Mouse (Mus musculus) thymus, postnatal 14 days (tissue): ENCODE results near the gene Pinlyp.

Source experiments
- DNase-seq: peaks from one replicate; pipeline ENCODE4 v3.0.0; 2021

Pinlyp gene

GRCm38 (mm10) chr7:24546068-24546614 is at the start of gene Pinlyp, which contains the start of gene Xrcc1:
TSS of gene Pinlyp (minus strand) at chr7:24546118.
TSS of gene Xrcc1 (plus strand) at chr7:24546289.
- peak; percentile 21 for DNase-seq

GRCm38 (mm10) chr7:24595464-24595863 is 49.5 kb upstream of the Pinlyp start:
- DNase-seq = no peak

GRCm38 (mm10) chr7:24594309-24594803 is 48.4 kb upstream of the Pinlyp start:
- DNase-seq = no peak

GRCm38 (mm10) chr7:24593621-24594308 is 47.8 kb upstream of the Pinlyp start:
- peak; percentile 86 for DNase-seq

GRCm38 (mm10) chr7:24592781-24593180 is 46.9 kb upstream of the Pinlyp start:
- DNase-seq = no peak

GRCm38 (mm10) chr7:24592163-24592562 is 46.2 kb upstream of the Pinlyp start:
- DNase-seq = no peak

GRCm38 (mm10) chr7:24591735-24592134 is 45.8 kb upstream of the Pinlyp start:
- DNase-seq = no peak

- DNase-seq = peak; percentile 30
These were observed 42.4 kb upstream of the Pinlyp start for GRCm38 (mm10) chr7:24588336-24588735.

GRCm38 (mm10) chr7:24587330-24588105 is 41.6 kb upstream of the Pinlyp start, which contains the start of the genes Ethe1 and Zfp575:
TSS of gene Ethe1 (plus strand) at chr7:24587543.
TSS of gene Zfp575 (minus strand) at chr7:24587641.
- DNase-seq = peak; percentile 74

- no peak for DNase-seq
These were observed 40.9 kb upstream of the Pinlyp start for GRCm38 (mm10) chr7:24586828-24587227.

GRCm38 (mm10) chr7:24585995-24586394 is 40.1 kb upstream of the Pinlyp start:
- no peak for DNase-seq

GRCm38 (mm10) chr7:24584876-24585275 is 39.0 kb upstream of the Pinlyp start:
- no peak for DNase-seq

GRCm38 (mm10) chr7:24577811-24578210 is 31.9 kb upstream of the Pinlyp start:
- no peak for DNase-seq

- no peak for DNase-seq
These were observed 28.4 kb upstream of the Pinlyp start for GRCm38 (mm10) chr7:24574224-24574796.

GRCm38 (mm10) chr7:24572455-24572854 is 26.5 kb upstream of the Pinlyp start:
- DNase-seq = no peak

- no peak for DNase-seq
These were observed 25.2 kb upstream of the Pinlyp start for GRCm38 (mm10) chr7:24571071-24571470.

GRCm38 (mm10) chr7:24568512-24568911 is 22.6 kb upstream of the Pinlyp start:
- no peak for DNase-seq

- DNase-seq = no peak
These were observed 20.3 kb upstream of the Pinlyp start for GRCm38 (mm10) chr7:24566206-24566605.

- no peak for DNase-seq
These were observed 19.7 kb upstream of the Pinlyp start for GRCm38 (mm10) chr7:24565627-24566026.

- DNase-seq = peak; percentile 84
These were observed 18.8 kb upstream of the Pinlyp start for GRCm38 (mm10) chr7:24564607-24565265.

- DNase-seq = no peak
These were observed 17.9 kb upstream of the Pinlyp start for GRCm38 (mm10) chr7:24563837-24564206.

- DNase-seq = no peak
These were observed 17.4 kb upstream of the Pinlyp start for GRCm38 (mm10) chr7:24563191-24563836.
